Mouse (Mus musculus) bone marrow, adult 2 months (tissue): ENCODE measurements at regions not wholly inside any gene's neighbourhood (a gene's known extent, or its start where the extent isn't known, plus 50 kb on each side); places are given as distances from the start of the nearest gene placed in this dataset.

Source experiments
- H3K27ac ChIP-seq: fragments of 200-500 bp; 2 replicates; pipeline ENCODE4 v1.5.1; 2012; ENCODE audit warnings: low read depth, mild to moderate bottlenecking, control low read depth, inconsistent platforms, low read length; ENCODE audit not compliant: control insufficient read depth, poor library complexity, insufficient read depth
- H3K4me1 ChIP-seq: fragments of 200-500 bp; 2 replicates; pipeline ENCODE4 v1.6.1; 2011; ENCODE audit warnings: low read length; ENCODE audit not compliant: control insufficient read depth, insufficient read depth
- H3K4me3 ChIP-seq: fragments of 200-500 bp; replicated peaks from 2 replicates; pipeline ENCODE3; 2011; ENCODE audit warnings: mild to moderate bottlenecking, low read depth, low read length, control low read depth; ENCODE audit not compliant: control insufficient read depth
- CTCF ChIP-seq: fragments of 200-500 bp; IDR thresholded peaks from 2 replicates; pipeline ENCODE4 v1.5.1; 2011; ENCODE audit warnings: low read length, control low read depth; ENCODE audit not compliant: control insufficient read depth, insufficient read depth
- POLR2A ChIP-seq: fragments of 200-500 bp; IDR thresholded peaks from 2 replicates; pipeline ENCODE4 v1.6.1; 2011; ENCODE audit warnings: low read depth, mild to moderate bottlenecking, control low read depth, low read length, borderline replicate concordance; ENCODE audit not compliant: control insufficient read depth
- WGBS: fragments of 180-500 bp; shearing (Covaris S2); methylation state at CpG from one replicate; pipeline ENCODE4 v1.1.7; 2018; 5-methylcytosine and 5-hydroxymethylcytosine counted together

GRCm38 (mm10) chr9:92996156-92996555 lies 454.1 kb downstream of the Plod2 start:
- WGBS = 66% methylated on average over 2 of the region's 2 CpGs
- H3K27ac ChIP-seq = no peak overlapping the region
- H3K4me3 ChIP-seq = no peak overlapping the region
- no peak for TF ChIP-seq CTCF
- TF ChIP-seq POLR2A = no peak
- no peaks in the 10 kb centered on the region for H3K4me1 ChIP-seq

GRCm38 (mm10) chr9:93005182-93005953 lies 463.3 kb downstream of the Plod2 start:
- no peak overlapping the region for H3K27ac ChIP-seq
- WGBS = 61% methylated on average over 3 of the region's 3 CpGs
- TF ChIP-seq CTCF (no peak), POLR2A (no peak)
- no peaks in the 10 kb centered on the region for H3K4me1 ChIP-seq
- no peak overlapping the region for H3K4me3 ChIP-seq

- WGBS = 81% methylated on average over 4 of the region's 4 CpGs
- Histone ChIP-seq H3K27ac (no peak overlapping the region), H3K4me1 (no peaks in the 10 kb centered on the region), H3K4me3 (no peak overlapping the region)
- TF ChIP-seq CTCF (no peak), POLR2A (no peak)
Observed at GRCm38 (mm10) chr9:93008511-93009302, 466.7 kb downstream of the Plod2 start.

- 76% methylated on average over 10 of the region's 10 CpGs for WGBS
- TF ChIP-seq CTCF (no peak), POLR2A (no peak)
- no peak overlapping the region for H3K4me3 ChIP-seq
- no peak overlapping the region for H3K27ac ChIP-seq
- H3K4me1 ChIP-seq = no peaks in the 10 kb centered on the region; the same call in 1 of the 2 replicates
Observed at GRCm38 (mm10) chr9:93044298-93044912, 502.4 kb downstream of the Plod2 start.

GRCm38 (mm10) chr9:93072140-93072539 lies 530.1 kb downstream of the Plod2 start:
- Histone ChIP-seq H3K27ac (no peak overlapping the region), H3K4me1 (no peaks in the 10 kb centered on the region), H3K4me3 (no peak overlapping the region)
- WGBS = 54% methylated on average over 3 of the region's 3 CpGs
- no peak for TF ChIP-seq CTCF
- no peak for TF ChIP-seq POLR2A

- TF ChIP-seq POLR2A (no peak), CTCF (no peak)
- 64% methylated on average over 1 of the region's 1 CpGs for WGBS
- Histone ChIP-seq H3K4me3 (no peak overlapping the region), H3K4me1 (no peaks in the 10 kb centered on the region), H3K27ac (no peak overlapping the region)
Observed at GRCm38 (mm10) chr9:93083114-93083513, 541.1 kb downstream of the Plod2 start.

GRCm38 (mm10) chr9:93098008-93098581 lies 556.1 kb downstream of the Plod2 start:
- Histone ChIP-seq H3K4me3 (no peak overlapping the region), H3K27ac (no peak overlapping the region), H3K4me1 (no peaks in the 10 kb centered on the region)
- 55% methylated on average over 1 of the region's 1 CpGs for WGBS
- TF ChIP-seq POLR2A = no peak
- no peak for TF ChIP-seq CTCF

- 42% methylated on average over 1 of the region's 1 CpGs for WGBS
- no peak overlapping the region for H3K4me3 ChIP-seq
- no peaks in the 10 kb centered on the region for H3K4me1 ChIP-seq
- no peak for TF ChIP-seq CTCF
- no peak for TF ChIP-seq POLR2A
- H3K27ac ChIP-seq = no peak overlapping the region
Observed at GRCm38 (mm10) chr9:93130561-93130960, 588.5 kb downstream of the Plod2 start.
